Mouse (Mus musculus): Measurements from ENCODE around the gene Tex21.
"Not testable (repeated sequence)": the region's sequence is repeated elsewhere in the genome, so short reads cannot be mapped to it uniquely, and the experiment has no call there.

Gene Tex21

DNA sequence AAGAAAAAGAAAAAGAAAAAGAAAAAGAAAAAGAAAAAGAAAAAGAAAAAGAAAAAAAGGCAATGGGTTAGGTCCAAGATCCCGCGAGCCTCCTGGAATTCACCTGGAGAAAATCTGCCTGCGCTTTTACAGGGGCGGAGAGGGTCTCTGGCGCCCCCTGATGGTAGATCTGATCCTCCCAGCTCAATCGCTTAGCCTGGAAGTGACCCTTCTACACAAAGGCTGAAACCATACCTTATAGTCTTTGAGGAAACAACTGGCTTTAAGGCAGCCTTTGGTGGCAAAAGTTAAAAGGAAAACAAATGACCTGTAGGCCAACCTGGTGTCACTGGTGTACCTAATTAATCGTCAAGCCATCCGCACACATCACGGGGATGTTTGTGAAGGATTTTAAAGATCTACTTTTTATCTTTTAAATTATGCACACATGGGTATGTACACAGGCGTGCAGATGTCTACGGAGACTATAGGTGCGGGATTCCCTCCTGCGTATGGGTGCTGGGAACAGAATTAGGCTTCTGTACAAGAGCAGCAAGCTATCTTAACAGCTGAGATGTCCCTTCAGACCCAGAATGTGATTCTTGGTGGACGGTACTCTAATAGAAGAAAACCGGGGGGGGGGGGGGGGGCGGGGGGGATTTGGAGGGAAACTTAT, 68.6 kb downstream of the Tex21 start:
- in situ Hi-C loops (cut with MboI; ENCODE audit: low pct_unique_long_range_greater_than_20kb in 1 of 2, low sequenced_read_pairs in 2 of 2, unreplicated experiment in 1 of 2) = loop anchor here (10.0 to 25.0 kb wide), 3 partner anchors 163 to 391 kb away; no protein-coding TSS in a partner anchor

DNA sequence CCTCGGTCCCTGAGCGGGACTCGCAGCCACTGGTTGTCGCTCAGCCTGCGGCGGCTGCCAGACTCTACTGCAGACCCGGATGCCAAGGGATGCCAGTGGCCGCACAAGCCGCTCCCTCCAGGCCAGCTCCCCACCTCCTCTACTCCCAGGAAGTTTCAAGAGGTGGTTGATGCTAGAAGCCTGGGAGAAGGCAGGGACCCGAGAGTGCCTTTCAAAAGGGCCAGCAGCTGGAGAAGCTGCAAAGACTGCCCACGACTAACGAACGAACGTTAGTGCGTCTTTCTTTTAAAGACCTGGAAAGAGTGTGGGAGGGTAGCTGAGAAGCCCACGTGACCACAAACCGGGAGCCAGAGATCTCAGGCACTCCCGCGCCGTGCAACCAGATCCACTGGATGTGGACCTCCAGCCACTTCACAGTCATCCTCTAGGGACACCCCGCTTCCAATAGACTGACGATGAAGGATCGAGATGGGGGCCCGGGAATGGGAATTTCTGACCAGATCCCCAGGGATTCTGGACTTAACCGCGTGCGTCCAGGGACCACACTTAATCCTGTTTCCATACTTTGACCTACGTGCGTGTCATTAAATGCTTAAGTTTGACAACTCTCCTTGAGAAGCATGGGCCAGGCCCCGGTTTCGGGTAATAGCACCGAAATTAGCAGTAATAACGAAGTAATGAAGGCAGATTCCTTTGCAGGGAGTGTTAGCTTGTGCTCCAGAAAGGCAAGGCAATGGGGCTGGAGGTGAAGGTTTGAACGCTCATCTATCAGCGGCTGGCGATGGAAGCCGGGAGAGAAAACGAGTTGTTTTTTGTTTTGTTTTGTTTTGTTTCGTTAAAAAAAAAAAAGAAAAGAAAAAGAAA, 69.3 kb downstream of the Tex21 start, which contains the start of gene Esr2:
TSS of gene Esr2 (minus strand) at position 260 of the 864 bp plus-strand sequence.
- in situ Hi-C loops (cut with MboI; ENCODE audit: low pct_unique_long_range_greater_than_20kb in 1 of 2, low sequenced_read_pairs in 2 of 2, unreplicated experiment in 1 of 2) = loop anchor here (10.0 to 25.0 kb wide), 3 partner anchors 162 to 390 kb away; no protein-coding TSS in a partner anchor

DNA sequence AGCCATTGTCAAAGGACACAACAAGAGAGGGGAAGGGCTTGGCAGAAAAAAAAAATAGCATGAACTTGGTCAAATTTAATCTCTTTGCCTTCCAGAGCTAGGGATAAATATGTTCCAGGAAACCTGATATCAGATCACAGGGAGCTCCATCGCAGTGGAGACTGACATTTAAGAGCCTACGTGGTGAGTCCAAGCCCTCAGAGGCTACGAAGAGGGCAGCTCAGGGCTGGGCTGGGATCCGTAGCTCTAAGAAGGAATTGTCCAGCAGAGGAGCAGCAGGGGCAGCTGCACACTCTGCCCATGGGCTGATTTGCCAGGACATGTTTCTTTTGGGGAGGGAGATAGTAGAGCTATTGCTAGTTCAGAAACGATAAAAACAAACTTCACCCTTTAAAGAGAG, 80.9 kb downstream of the Tex21 start:
- in situ Hi-C loops (cut with MboI; ENCODE audit: low pct_unique_long_range_greater_than_20kb in 1 of 2, low sequenced_read_pairs in 2 of 2, unreplicated experiment in 1 of 2) = loop anchor here in 1 of 2 experiments (10.0 kb wide), 1 partner anchor 371 kb away; no protein-coding TSS in a partner anchor

DNA sequence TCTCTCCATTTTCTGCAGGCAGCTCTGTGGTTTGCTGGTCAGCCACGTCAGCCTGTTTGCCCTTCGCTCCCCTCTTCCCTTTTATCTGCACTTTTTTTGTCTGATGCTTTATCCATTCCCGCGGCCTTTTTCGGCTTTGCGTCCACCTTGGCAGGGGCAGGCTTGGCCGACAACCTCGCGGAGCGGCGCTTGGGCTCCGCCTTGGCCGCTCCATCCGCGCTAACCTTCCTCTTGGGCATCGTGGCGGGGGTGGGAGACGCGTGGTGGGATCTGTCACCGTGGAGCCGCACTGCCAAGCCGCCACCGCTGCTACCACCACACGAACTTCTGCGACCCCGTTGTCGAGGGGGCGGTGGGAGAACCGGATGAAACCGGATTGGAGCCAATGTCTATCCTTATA, 94.2 kb downstream of the Tex21 start:
- in situ Hi-C loops (cut with MboI; ENCODE audit: low pct_unique_long_range_greater_than_20kb in 1 of 2, low sequenced_read_pairs in 2 of 2, unreplicated experiment in 1 of 2) = not testable (repeated sequence)
